Mouse (Mus musculus): ENCODE data around the gene I0C0044D17Rik.
"Not testable (repeated sequence)": the region's sequence is repeated elsewhere in the genome, so short reads cannot be mapped to it uniquely, and the experiment has no call there.

Gene I0C0044D17Rik

DNA sequence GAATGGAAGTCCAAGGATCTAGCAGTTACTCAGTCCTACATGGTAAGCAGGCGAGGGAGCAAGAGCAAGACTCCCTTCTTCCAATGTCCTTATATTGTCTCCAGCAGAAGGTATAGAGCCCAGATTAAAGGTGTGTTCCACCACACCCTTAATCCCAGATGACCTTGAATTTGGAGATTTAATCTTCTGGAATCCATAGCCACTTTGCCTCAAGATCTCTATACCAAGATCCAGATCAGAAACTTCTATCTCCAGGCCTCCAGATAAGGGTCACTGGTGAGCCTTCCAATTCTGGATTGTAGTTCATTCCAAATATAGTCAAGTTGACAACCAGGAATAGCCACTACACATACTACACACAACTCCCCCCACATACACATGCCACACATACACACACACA, at the start of gene I0C0044D17Rik:
I0C0044D17Rik (minus strand) TSS at position 101 of the 400 bp plus-strand sequence.
- DNase-seq, result not testable (repeated sequence)

DNA sequence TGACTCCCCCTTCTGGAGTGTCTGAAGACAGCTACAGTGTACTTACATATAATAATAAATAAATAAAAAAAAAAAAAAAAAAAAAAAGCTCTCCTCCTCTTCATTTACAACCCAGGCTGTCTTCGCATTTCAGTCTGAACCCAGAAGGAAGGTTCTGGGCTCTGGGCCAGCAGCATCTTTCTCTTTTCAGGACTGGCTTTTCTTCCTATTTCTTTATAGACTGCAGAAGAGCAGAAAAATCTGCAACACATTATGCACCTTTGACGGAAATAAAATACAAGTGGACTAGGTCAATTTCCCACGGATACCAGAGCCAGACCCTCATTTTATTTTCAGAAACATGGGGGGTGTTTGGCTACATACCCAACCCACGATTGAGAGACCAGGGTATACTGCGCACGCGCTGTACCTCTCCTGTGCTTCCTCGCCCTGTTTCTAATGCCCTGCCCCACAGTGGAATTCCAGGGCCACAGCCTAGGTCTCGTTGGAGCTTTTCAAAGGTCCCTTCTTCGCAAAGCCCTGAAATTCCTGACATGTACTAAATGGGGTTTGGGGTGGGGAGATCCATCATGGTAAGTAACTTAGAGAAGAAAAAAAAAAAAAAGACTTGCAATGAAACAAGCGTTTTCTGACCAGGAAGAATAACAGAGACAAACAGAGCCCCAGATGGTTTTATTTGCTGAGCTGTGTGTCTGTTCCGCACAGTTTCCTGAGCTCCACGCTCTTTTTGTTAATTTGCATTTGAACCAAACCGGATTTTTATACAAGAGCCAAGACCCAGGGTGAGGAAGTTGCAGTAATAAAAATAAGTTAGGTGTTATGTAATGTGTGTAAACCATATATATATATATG, 42.0 kb upstream of the I0C0044D17Rik start:
- DNase-seq, result no peak

DNA sequence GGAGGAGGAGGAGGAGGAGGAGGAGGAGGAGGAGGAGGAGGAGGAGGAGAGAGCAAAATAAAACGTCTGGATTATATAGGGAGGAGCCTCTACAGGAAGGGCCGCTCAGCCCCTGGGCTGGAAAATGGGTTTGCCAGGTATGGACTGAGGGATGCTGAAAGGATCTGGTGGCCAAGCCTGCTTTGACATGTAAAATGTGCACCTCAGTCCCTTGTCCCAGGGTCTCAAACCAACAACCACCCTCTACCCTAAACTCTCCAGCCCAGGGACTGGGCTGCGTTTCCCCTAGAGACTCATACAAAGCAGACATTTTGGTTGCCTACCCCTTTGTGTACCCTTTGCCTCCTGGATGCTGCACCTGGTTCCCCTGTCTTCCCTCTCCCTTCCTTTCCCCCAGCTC, 40.9 kb upstream of the I0C0044D17Rik start:
- DNase-seq, result no peak

DNA sequence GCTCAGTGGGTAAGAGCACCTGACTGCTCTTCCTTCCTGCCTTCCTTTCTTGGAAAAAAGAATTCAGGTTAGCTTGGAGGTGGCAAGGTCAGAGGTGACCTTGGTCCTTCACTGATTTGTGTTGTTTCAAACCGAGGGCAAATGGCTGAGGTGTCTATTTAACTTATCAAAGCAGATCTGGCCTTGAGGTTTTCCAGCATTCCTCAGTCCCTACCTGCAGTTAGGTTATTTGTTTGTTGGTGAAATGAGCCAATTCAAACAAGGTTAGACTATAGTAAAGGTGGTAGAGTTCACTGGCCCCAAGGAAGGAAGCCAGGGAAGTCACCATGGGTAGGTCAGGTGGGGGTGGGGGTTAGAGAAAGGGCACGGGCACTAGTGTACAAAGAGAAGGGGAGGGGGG, 40.5 kb upstream of the I0C0044D17Rik start:
- DNase-seq, result no peak

DNA sequence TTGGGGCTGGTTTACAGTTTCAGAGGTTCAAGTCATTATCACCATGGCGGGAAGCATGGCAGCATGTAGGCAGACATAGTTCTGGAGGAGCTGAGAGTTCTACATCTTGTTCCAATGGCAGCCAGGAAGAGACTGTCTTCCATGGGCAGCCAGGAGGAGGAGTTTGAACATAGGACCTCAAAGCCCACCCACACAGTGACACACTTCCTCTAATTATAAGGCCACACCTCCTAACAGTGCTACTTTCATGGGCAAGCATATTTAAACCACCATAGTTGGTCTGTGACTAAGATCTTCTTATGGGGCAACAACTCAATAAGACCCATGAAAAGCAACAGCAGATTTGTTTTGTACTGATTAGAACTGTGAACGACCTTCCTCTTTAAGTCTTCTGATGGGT, 39.8 kb upstream of the I0C0044D17Rik start:
- DNase-seq, result no peak

DNA sequence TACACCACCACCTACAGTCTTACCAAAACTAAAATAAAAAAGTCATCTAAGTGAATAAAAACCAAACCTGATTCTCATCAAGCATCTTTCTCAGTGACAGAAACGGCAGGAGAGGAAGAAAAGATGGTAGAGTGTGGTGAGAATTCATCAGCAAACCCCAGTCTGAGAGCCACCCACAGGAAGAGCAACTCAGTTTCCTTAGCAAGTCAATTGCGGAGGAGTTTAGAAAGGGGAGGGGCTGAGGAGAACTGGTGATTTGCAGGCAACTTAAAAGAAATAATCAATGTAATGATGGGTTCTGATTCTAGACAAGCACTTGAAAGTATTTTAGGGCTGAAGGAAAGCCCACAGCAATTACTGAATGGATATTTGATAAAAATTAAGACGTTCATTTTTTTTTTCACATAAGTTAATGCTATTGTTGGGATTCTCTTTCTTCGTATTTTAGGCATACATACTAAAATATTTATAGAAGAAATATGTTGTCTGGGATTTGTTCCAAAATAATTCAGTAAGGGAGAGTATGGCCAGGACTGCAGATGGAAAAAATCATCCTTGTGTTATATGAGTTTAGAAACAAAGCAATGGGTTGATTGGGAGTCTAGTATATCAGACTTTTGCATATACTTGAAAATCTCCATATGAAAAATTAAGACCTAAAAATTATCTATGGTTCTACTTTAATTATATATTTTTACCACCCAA, 34.7 kb upstream of the I0C0044D17Rik start:
- no peak for DNase-seq

DNA sequence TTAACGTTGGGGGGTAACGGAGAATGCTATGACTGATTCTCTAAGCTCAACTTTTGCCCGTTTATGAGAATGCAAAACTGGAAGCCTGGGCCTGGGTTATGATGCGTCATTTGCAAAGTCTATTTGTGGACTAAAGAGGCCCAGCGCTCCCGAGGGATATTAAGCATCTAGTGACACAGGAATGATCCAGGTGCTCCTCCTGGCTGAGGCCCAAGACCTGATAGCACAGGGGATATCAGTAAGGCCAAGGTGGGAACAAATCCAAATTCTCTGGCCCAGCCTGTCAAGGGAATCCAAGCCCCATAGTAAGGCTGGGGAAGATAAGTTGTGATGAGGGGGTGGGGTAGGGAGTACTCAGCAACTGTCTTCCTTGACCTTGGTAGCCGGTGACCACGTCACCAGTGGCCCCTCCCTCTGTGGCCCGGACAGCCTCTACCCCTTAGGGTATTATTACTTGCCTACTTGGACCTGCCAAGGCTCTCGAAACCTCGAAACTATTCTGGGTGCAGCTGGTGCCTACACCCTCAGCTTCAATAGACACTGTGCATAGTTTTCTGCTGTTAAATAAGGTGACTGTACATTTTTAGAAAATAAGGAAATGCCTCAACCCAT, 33.5 kb upstream of the I0C0044D17Rik start:
- DNase-seq, result no peak

DNA sequence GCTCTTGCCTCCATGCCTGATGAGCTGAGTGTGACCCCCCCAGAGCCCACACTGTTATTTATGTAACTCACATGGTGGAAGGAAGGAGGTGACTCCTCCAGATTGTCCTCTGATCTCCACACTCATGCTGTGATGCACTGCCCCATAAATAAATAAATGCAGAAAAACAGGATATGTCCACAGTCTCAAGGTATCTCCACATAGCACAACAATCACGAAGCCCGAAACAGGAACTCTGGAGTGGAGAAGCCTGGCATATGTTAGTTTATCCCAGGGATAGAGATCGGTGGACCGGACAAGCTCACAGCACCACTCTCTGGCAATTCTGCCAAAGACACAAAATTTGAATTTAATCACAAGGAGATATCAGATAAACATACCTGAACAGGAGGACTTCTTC, 30.3 kb upstream of the I0C0044D17Rik start:
- no peak for DNase-seq

DNA sequence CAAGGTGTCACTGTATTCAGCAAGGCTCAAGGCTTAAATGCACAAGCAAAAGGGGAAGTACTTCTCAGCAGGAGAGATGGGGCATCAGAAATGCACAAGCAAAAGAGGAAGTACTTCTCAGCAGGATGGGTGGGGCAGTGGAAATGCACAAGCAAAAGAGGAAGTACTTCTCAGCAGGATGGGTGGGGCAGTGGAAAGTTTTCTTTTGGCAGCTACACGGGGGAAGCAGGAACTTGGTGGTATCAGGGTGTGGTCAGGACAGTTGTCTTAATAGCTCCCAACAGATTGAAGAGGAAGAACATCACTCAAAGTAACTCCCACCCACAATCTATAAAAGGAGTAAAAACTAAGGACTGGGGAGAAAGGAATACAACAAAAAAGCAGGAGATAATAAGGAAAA, 26.8 kb upstream of the I0C0044D17Rik start:
- DNase-seq, result not testable (repeated sequence)

DNA sequence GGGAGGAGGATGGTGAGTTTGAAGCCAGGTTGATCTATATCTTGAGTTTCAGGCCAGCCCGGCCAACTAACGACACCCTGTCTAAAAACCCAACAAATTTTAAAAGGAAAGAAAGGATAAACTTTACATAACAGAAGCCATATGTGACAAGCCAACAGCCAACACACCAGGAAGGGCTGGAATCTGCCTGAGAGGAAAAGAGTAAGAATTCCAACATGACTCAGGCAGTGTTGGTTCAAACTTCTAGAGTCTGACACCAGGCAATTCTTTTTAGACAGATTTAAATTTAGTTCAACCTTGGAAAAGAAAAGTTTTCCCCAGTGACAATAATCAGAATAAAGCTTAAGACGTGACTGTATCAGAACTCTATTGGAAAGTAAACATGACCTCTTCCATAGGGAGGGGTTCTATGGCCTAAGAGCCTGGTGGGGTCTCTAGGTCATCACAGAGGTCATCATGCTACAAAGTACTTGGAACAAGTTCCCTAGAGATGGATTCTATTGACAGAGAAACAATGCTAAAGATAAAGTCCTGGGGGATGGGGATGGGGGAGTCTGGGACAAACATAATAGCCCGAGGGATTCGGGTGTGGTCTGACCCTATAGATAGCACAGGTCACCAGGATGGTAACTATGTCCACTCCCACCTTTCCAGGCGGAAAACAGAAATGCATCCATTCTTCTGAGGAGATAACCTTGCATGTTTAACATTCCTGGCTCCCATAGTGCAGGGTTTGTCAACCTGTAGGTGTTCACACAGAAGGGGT, 23.7 kb upstream of the I0C0044D17Rik start:
- DNase-seq, result no peak

DNA sequence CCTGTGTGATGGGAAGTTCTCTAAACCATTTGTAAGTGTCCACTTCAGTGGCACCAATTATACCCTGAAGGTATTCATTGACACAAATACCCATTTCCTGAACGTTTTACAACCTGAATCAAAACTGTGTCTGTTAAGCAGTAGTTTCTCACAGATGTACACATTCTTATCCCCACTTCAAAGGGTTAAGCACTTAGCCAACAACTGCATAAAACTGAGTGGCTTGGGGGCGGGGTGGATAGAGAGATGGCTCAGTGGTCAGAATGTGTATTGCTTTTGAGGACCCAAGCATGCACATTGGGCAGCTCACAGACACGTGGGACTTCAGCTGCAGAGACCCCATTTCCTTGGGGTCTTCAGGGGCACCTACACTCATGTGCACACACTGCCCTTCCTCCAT, 22.8 kb upstream of the I0C0044D17Rik start:
- DNase-seq, result no peak

DNA sequence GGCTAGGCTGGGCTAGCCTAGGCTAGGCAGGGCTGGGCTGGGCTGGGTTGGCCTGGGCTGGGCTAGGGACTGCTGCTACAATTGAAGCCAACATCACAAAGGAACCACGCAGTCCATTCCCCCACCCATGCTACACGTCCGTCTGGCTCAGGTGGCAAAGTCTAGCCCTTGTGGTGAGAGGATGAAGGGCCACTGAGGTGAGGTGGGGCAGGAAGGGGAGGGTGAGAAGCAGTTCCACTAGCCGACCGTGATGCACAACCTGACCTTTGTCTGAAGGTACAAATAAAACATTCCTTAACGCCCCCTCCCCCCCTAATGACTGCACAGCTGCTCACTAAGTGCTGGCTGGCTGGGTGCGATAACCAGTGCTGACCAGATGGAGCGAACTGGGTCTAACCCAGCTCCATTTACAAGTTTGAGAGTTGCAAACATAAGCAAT, 22.1 kb upstream of the I0C0044D17Rik start:
- no peak for DNase-seq

DNA sequence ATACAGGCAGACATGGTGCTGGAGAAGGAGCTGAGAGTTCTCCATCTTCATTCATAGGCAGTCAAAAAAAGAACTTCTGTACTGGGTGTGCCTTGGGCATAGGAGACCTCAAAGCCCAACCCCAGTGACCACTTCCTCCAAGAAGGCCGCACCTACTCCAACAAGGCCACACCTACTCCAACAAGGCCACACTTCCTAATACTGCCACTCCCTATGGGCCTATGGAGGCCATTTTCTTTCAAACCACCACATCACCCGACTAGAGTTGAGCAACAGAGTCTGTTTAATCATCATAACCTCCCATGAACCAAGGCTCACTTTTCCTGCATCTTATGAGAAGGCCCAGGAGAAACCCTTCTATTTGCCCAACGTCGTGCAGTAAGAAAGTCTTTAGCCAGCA, 21.6 kb upstream of the I0C0044D17Rik start:
- no peak for DNase-seq

DNA sequence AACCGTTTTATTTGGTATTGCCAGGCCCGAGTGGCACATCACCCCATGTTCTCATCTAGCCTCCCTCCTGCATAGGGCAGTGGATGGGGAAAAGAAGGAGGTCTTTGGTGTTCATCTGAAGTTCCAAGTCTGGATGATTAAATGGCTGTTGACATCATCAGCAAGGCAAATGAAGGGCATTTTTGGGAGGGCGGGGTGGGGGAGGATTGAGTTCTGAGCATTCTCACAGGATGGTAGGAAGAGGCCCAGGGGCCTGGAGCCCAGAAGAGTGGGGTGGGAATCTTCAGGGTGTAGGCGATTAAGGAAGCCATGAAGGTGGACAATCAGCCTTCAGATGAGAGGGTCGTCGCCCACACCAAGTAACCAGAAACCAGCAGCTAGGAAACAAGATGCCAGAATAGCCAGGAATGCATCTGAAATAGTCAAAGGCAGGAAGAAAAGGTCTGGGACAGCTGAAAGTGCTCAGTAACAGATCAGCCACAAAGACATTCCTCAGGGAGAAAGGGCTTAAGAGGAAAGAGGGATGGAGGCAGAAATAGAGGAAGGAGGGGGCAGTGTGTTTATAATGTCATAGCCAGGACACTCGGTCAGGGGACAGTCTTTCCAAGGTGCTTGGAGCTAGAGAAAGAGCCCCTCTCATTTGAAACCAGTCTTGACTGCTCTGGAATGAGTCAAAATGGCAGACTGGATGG, 20.4 kb upstream of the I0C0044D17Rik start:
- no peak for DNase-seq

DNA sequence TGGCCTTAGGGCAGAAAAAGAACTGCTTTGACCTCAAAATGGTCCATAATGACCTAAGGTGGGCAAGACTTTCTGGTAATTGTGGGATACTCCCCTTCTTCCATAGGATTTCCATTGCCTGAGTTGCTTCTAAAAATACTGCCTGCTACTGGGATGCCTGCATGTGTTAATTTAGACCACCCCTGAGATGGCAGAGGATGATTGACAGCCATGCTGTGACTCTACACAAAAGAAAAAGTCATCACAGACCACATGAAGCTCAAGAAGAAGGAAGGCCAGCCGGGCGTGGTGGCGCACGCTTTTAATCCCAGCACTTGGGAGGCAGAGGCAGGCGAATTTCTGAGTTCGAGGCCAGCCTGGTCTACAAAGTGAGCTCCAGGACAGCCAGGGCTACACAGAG, 17.6 kb upstream of the I0C0044D17Rik start:
- DNase-seq, result not testable (repeated sequence)

DNA sequence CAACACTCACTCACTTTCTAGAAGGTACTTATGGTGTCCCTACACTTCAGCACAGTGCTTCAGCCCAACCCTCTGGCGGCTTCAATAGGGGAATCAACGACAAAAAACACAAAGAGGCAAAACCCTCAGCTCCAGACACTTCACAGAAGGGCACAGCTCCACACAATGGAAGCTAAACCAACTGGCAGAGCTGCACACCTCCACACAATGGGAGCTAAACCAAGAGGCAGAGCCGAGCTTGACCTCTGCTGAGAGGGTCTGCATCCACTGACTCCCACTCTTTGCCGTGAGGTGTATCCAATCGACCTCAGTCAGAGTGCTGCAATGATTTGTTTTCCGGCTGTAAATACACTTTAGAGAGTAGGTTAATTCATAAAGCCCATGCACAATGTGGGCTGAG, 16.9 kb upstream of the I0C0044D17Rik start:
- no peak for DNase-seq

DNA sequence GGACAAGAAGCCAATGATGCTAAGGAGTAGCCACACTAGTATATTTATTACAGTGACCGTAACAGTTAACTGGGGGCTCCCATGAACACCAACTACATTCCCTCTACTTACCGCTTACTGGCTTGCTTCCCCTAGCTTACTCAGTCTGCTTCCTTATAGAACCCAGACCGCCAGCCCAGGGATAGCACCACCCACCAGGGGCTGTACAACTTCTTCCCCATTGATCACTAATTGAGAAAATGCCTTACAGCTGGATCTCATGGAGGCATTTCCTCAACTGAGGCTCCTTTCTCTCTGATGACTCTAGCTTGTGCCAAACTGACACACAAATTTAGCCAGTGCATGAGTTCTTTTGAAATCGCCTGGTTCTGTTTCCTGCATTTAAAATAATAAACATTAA, 15.3 kb upstream of the I0C0044D17Rik start:
- no peak for DNase-seq

DNA sequence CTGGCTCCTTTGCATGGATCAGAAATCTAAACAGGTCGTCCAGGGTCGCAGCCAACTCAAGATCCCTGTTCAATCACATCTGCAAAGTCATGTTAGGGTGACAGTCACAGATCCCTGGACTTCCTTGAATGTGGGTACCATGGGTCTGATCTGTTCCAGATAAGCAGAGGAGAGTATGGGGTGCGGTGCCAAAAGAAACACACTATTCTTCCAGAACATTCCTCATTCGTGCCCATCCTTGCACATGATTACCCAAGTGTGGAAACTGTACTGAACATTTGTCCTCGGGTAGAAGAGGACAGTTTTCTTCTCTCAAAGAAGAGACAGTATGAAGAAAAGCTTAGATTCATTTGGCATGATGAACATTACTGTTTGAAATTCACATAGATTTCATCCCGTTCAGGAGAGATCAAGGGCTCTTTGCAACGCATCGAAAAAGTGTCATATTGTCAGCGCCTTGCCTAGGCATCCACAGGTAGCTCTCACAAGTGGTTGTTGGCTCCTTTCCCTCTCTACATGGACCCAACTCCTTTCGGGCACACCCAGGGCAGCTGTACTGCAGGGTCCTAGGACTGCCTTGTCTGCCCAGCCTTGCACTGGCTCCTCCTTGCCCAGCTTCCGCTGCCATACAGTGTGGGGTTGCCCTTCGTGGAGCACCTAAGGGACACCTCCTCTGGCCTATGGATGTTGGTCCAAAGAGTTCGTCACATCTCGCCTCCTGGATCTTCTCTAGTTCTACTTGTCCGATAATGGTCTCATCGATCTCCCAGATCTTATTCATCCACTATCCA, 14.3 kb upstream of the I0C0044D17Rik start:
- DNase-seq, result no peak

DNA sequence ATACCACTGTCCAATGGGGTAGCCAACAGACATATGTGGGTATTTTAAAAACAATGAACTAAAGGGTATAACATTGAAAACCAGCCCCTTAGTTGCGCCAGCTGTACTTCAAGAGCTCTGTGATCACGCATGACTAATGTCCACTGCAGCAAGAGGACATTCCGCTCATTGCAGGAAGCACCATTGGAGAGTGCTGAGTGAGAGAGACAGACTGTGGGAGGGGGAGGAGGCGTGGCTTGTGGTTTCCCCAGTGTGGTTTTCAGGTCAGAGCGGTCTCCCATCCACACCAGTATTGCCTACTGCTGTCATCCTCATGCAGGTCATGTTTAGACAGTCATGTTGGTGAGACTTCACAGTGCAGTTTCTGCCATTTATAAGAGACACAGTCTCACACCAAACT, 12.9 kb upstream of the I0C0044D17Rik start:
- DNase-seq, result no peak

DNA sequence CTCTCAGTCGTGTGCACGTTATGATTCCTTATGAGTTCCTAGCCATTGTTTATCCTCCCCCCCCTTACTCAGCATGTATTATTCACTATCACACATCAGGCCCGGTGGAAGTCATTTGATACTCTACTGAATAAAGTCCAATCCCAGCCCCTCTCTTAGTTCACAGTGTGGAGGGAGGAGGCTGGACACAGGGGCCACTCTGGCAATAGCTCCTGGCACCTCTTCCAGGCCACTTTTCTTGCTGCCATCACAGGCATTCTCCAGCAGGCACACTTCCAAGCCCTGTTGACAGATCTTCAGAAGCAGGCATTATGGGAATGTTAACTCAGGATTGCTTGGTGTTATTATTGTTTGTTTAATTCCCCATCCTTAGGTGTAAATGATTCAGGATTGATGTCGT, 11.1 kb upstream of the I0C0044D17Rik start:
- no peak for DNase-seq

DNA sequence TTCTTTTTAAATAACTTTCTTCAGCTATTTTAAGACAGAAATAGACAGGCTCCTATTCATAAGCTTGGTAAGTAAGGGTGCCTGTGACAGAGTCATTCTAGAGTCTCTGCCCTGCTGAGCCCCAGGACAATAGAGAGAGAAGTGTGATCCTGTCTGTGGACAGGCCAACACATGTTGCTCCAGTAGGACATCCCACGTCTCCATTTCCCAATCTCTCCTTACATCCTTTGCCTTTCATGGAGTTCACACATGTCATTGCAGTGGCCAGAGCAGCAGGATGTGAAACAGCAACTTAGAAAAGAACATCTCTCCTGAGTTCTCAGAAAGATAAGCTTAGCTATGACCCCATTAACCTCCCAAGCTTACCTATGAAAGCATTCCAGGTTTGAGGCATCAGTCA, 8.1 kb upstream of the I0C0044D17Rik start:
- DNase-seq, result no peak

DNA sequence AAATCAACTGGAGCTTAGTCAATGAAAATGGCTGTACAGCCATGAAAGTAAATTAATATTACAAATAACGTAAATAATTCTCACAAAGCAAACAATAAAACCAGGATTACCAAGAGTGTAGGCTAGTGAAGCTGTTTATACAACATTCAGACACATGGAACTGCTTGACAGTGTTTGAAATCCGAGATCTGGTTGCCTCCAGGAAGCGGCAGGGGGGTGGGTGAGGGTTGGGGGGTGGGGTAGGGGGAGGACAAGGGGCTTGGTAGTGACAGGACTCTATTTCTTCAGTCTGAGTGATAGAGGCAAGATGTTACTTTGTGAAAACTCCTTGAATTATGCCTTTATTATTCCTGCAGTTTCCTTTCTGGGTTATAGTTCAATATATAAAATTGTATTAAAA, 3.1 kb upstream of the I0C0044D17Rik start:
- DNase-seq, result no peak
